Mouse (Mus musculus): ENCODE data around the gene Gltp. TPM values are rescaled to one million over a fixed set of nuclear protein-coding genes. Genes with fewer than 3 reads are reported as not detected.

Gltp gene
- polyA plus RNA-seq, 1 experiment from 2014 or later, result 43.2 TPM

DNA sequence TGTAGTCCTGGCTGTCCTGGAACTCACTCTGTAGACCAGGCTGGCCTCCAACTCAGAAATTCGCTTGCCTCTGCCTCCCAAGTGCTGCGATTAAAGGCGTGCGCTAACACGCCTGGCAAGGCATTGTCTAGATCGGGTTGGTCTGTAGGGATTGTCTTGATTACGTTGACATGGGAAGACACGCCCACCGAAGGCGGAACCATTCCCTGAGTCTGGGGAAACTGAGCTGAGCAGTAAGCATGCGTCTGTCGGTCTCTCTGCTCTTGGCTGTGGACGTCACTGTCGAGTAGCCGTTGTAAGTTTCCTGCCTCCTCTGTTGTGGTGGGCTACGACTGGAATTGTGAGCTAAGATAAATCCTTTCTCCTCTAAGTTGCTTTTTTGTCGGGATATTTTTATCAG is 6.2 kb upstream of the Gltp start:
- H3K36me3 ChIP-seq, result no peaks in the 10 kb centered on the region
- H3K27ac ChIP-seq, result no peak overlapping the region
- ATAC-seq, result no peak
- no peaks in the 10 kb centered on the region; the same call in 1 of the 2 replicates for H3K27me3 ChIP-seq
- WGBS, result 87% methylated on average over 17 of the region's 17 CpGs
- no peak overlapping the region for H3K4me2 ChIP-seq (replicated peaks)
- no peaks in the 10 kb centered on the region for H3K9me3 ChIP-seq
- no peak overlapping the region for H3K9ac ChIP-seq (replicated peaks)
- H3K4me3 ChIP-seq (replicated peaks), result no peak overlapping the region
- no peaks in the 10 kb centered on the region for H3K4me1 ChIP-seq (replicated peaks)

DNA sequence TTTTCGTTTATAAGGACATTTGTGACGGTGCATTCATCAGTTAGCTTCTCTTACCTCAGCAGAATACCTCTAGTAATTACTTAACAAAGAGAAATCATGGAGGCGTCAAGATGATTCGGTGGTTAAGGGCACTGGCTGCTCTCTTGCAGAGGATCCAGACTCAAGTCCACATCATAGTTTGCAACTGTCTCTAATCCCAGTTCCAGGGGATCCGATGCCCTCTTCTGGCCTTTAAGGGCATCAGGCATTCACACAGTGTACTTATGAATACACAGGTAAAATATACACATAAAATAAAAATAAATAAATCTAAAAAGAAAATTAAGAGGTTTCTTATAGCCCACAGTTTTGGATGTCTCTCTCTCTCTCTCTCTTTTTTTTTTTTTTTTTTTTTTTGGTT is 5.0 kb upstream of the Gltp start:
- no peak overlapping the region for H3K4me3 ChIP-seq (replicated peaks)
- H3K9me3 ChIP-seq, result no peaks in the 10 kb centered on the region
- H3K9ac ChIP-seq (replicated peaks), result no peak overlapping the region
- no peaks in the 10 kb centered on the region; the same call in 1 of the 2 replicates for H3K27me3 ChIP-seq
- H3K27ac ChIP-seq, result no peak overlapping the region
- WGBS, result 71% methylated on average over 5 of the region's 5 CpGs
- ATAC-seq, result no peak
- H3K36me3 ChIP-seq, result no peaks in the 10 kb centered on the region
- no peak overlapping the region for H3K4me2 ChIP-seq (replicated peaks)
- H3K4me1 ChIP-seq (replicated peaks), result peaks cover 4% of the 10 kb centered on the region

DNA sequence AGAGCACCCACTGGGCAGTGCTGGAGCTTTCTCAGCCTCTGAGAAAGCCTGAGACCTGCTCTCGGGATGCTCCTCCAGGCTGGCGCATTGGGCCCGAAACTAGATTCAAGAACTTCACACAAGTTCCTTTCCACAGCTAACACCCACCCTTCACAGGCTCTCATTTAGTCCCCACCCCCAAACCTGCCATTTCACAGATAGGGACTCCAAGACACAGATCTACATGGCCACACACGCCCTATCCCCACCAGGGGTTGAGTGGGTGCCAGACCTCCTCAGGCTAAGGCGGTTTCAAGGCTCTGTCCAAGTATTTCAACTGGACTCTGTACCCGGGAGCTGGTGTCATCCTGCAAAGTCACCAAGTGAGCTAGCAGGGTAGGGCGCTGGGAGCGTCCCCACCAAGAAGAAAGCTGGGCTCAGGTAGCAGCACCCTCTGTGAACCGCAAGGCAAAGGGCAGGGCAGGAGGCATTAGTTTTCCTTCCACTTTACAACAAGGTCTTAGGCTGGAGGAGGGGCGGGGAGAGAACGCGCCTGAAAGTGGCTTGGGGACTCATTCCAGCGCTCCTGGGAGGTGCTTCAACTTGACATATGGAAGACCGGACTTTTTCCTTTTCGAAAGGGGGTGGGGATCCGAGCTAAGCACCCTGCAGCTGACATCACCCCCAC is 951 bp downstream of the Gltp start:
- WGBS, result 21% methylated on average over 16 of the region's 16 CpGs
- Histone ChIP-seq H3K9me3 (no peaks in the 10 kb centered on the region), H3K4me1 (replicated peaks) (peaks cover 26% of the 10 kb centered on the region), H3K36me3 (no peaks in the 10 kb centered on the region), H3K9ac (replicated peaks) (peak overlapping the region; percentile 92), H3K27me3 (no peaks in the 10 kb centered on the region; the same call in 1 of the 2 replicates), H3K4me3 (replicated peaks) (peak overlapping the region; percentile 78), H3K27ac (no peak overlapping the region), H3K4me2 (replicated peaks) (peak overlapping the region; percentile 89)
- ATAC-seq, result no peak

DNA sequence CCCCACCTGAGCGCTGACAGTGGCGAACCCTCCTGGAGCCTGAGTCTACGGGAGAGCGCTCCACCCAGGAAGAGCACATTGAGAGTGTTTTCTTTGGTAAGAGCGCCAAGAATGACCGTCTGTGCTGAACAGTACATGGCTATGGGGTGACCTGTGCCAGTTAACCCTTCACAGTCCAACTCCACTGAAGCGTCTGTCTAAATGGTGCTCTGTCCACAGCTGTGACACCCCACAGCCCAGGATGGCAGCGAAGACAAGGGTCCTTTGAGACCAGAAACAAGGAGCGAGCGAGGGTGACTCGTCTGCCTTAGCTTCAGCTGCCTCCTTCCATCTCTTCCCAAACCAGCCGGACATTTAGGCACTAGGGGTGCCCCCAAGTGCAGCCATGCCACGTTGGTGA is 2.1 kb downstream of the Gltp start:
- 0 out of 2 replicates have a peak overlapping the region, but pooled peaks have one; percentile 5 for H3K4me2 ChIP-seq (replicated peaks)
- H3K4me3 ChIP-seq (replicated peaks), result no peak overlapping the region
- peaks cover 26% of the 10 kb centered on the region for H3K4me1 ChIP-seq (replicated peaks)
- H3K27me3 ChIP-seq, result no peaks in the 10 kb centered on the region; the same call in 1 of the 2 replicates
- no peaks in the 10 kb centered on the region for H3K9me3 ChIP-seq
- ATAC-seq, result no peak
- WGBS, result 89% methylated on average over 13 of the region's 13 CpGs
- no peaks in the 10 kb centered on the region for H3K36me3 ChIP-seq
- H3K27ac ChIP-seq, result no peak overlapping the region
- no peak overlapping the region; the same call in 1 of the 2 replicates for H3K9ac ChIP-seq (replicated peaks)

GRCm38 (mm10) chr5:114687901-114688300 is 2.9 kb downstream of the Gltp start:
- H3K9me3 ChIP-seq, result no peaks in the 10 kb centered on the region
- H3K4me1 ChIP-seq (replicated peaks), result peaks cover 28% of the 10 kb centered on the region
- no peak overlapping the region for H3K4me2 ChIP-seq (replicated peaks)
- ATAC-seq, result no peak
- H3K36me3 ChIP-seq, result no peaks in the 10 kb centered on the region
- no peaks in the 10 kb centered on the region; the same call in 1 of the 2 replicates for H3K27me3 ChIP-seq
- no peak overlapping the region for H3K27ac ChIP-seq
- no peak overlapping the region for H3K9ac ChIP-seq (replicated peaks)
- H3K4me3 ChIP-seq (replicated peaks), result no peak overlapping the region

DNA sequence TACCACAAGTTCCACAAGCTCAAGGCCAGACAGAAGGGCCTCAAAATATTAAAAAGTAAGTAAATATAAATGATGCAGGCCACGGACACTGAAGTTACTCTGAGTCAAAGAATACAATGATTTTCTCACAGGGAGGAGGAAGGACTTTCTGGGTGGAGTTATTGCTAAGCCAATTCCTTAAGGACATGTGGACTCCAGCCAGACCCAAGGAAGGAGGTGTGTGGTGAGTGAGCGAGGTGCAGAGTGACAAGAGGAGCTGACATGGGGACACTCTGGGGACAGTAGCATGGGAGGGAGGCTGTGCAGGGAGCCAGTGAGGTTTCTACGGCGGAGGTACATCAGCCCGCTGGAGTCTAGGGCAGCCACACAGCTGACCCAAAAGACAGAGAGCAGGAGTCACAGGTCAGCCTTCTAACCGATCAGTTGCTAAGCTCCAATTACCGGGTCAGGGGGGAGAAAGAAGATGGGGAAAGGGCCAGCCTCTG is 4.0 kb downstream of the Gltp start:
- Histone ChIP-seq H3K27me3 (no peaks in the 10 kb centered on the region), H3K4me1 (replicated peaks) (peaks cover 30% of the 10 kb centered on the region), H3K4me3 (replicated peaks) (no peak overlapping the region), H3K27ac (no peak overlapping the region), H3K4me2 (replicated peaks) (no peak overlapping the region), H3K9me3 (no peaks in the 10 kb centered on the region), H3K9ac (replicated peaks) (no peak overlapping the region), H3K36me3 (no peaks in the 10 kb centered on the region)
- ATAC-seq, result no peak
- 76% methylated on average over 7 of the region's 7 CpGs for WGBS

- 96% methylated on average over 5 of the region's 5 CpGs for WGBS
- H3K4me3 ChIP-seq (replicated peaks), result no peak overlapping the region
- no peak for ATAC-seq
- no peak overlapping the region for H3K4me2 ChIP-seq (replicated peaks)
- H3K27ac ChIP-seq, result no peak overlapping the region
- no peak overlapping the region for H3K9ac ChIP-seq (replicated peaks)
- no peaks in the 10 kb centered on the region for H3K27me3 ChIP-seq
- no peaks in the 10 kb centered on the region for H3K9me3 ChIP-seq
- H3K36me3 ChIP-seq, result no peaks in the 10 kb centered on the region
- H3K4me1 ChIP-seq (replicated peaks), result peaks cover 26% of the 10 kb centered on the region
These were observed 4.8 kb downstream of the Gltp start for GRCm38 (mm10) chr5:114685986-114686385.

DNA sequence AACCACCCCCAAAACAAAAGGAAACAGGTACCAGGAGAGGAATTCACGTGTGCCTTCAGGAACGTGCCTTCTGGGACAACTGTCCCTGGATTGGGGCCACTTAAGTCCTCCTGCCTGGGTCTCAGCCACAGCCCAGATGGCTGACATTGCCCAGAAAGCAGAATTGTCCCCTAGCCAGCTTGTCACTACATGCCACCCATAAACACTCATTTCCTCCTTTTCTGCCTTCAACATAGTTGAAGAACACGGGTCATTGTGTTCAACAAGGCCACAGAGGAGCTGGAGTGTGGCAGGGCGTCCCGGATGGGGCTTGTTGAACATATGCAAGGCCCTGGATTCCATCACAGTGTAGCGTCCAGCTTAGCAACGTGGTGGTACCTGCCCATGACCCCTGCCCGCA is 9.1 kb downstream of the Gltp start:
- Histone ChIP-seq H3K27me3 (no peaks in the 10 kb centered on the region), H3K4me1 (replicated peaks) (peaks cover 17% of the 10 kb centered on the region), H3K27ac (no peak overlapping the region), H3K4me3 (replicated peaks) (no peak overlapping the region), H3K9me3 (no peaks in the 10 kb centered on the region), H3K9ac (replicated peaks) (no peak overlapping the region), H3K4me2 (replicated peaks) (no peak overlapping the region), H3K36me3 (peaks cover 8% of the 10 kb centered on the region)
- WGBS, result 80% methylated on average over 8 of the region's 8 CpGs
- ATAC-seq, result no peak

GRCm38 (mm10) chr5:114680676-114681285 is 10.0 kb downstream of the Gltp start:
- Histone ChIP-seq H3K9ac (replicated peaks) (0 out of 2 replicates have a peak overlapping the region, but pooled peaks have one; percentile 10), H3K4me1 (replicated peaks) (peaks cover 17% of the 10 kb centered on the region), H3K4me2 (replicated peaks) (no peak overlapping the region), H3K4me3 (replicated peaks) (no peak overlapping the region), H3K36me3 (peaks cover 17% of the 10 kb centered on the region), H3K27ac (no peak overlapping the region), H3K9me3 (no peaks in the 10 kb centered on the region), H3K27me3 (no peaks in the 10 kb centered on the region)
- 85% methylated on average over 19 of the region's 19 CpGs for WGBS
- ATAC-seq, result no peak

GRCm38 (mm10) chr5:114679841-114680591 is 10.8 kb downstream of the Gltp start:
- no peaks in the 10 kb centered on the region for H3K27me3 ChIP-seq
- H3K4me3 ChIP-seq (replicated peaks), result no peak overlapping the region
- peaks cover 22% of the 10 kb centered on the region for H3K36me3 ChIP-seq
- H3K9ac ChIP-seq (replicated peaks), result peak overlapping the region; percentile 10; the same call in 1 of the 2 replicates
- no peaks in the 10 kb centered on the region for H3K9me3 ChIP-seq
- H3K4me1 ChIP-seq (replicated peaks), result peaks cover 17% of the 10 kb centered on the region
- no peak overlapping the region for H3K4me2 ChIP-seq (replicated peaks)
- H3K27ac ChIP-seq, result no peak overlapping the region
- ATAC-seq, result no peak
- 64% methylated on average over 17 of the region's 17 CpGs for WGBS

DNA sequence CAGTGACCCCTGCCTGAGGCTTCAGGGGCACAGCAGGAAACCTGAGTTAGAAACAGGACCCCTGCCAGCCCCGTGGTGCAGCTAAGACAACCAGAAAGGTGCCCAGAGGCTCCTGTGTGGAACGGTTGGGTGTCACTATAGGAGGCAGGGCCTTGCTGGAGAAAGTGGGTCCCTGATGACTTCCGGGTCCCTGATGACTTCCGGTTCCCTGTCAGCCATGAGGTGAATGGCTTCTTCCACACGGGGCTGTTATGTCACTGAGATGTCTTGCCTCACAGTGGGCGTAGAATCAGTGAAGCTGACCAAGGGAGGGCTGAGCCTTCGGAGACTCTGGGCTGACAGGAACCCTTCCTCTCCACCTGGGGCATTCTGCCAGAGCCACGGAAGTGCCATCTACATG is 16.2 kb downstream of the Gltp start:
- WGBS, result 91% methylated on average over 8 of the region's 8 CpGs
- Histone ChIP-seq H3K9ac (replicated peaks) (no peak overlapping the region), H3K4me2 (replicated peaks) (no peak overlapping the region), H3K4me1 (replicated peaks) (peaks cover 9% of the 10 kb centered on the region; the same call in 1 of the 2 replicates), H3K27me3 (no peaks in the 10 kb centered on the region), H3K36me3 (peaks cover 53% of the 10 kb centered on the region), H3K27ac (no peak overlapping the region), H3K9me3 (no peaks in the 10 kb centered on the region), H3K4me3 (replicated peaks) (no peak overlapping the region)
- ATAC-seq, result no peak

GRCm38 (mm10) chr5:114673114-114673513 is 17.7 kb downstream of the Gltp start:
- H3K9me3 ChIP-seq, result no peaks in the 10 kb centered on the region
- no peak overlapping the region for H3K4me3 ChIP-seq (replicated peaks)
- no peaks in the 10 kb centered on the region for H3K27me3 ChIP-seq
- no peak overlapping the region for H3K27ac ChIP-seq
- no peak overlapping the region for H3K9ac ChIP-seq (replicated peaks)
- 83% methylated on average over 13 of the region's 13 CpGs for WGBS
- H3K4me1 ChIP-seq (replicated peaks), result 0 out of 2 replicates have a peak, but pooled peaks cover 5% of the 10 kb centered on the region
- ATAC-seq, result no peak
- no peak overlapping the region for H3K4me2 ChIP-seq (replicated peaks)
- peaks cover 53% of the 10 kb centered on the region for H3K36me3 ChIP-seq

All from midbrain, embryonic 13.5 days (tissue).